Mouse (Mus musculus): ENCODE data around the gene Gm11639.

GRCm38 (mm10) chr11:105150691-105151090, 465.2 kb downstream of the Gm11639 start:
- TF ChIP-seq CTCF (IDR thresholded peaks at IDR 0.05; ENCODE audit: control insufficient read depth, insufficient read depth, insufficient read length) (no peak), MYOD1 (IDR thresholded peaks at IDR 0.05; ENCODE audit: control insufficient read depth, insufficient read length, low read depth) (no peak), FOSL1 (IDR thresholded peaks at IDR 0.05; ENCODE audit: insufficient read depth, low read length, poor library complexity, severe bottlenecking) (no peak), USF1 (IDR thresholded peaks at IDR 0.05; ENCODE audit: low read depth) (peak; percentile 5), MAX (IDR thresholded peaks at IDR 0.05) (no peak), CEBPB (IDR thresholded peaks at IDR 0.05; ENCODE audit: low read depth) (no peak)

Measured in C2C12 (cell line).